ENCODE assay signal across 9 mouse cellular contexts in genomic region chr10:8973934-8974333, GRCm38 (mm10).
DNase-seq lines count a peak whose midpoint lies in the region; ATAC-seq and TF ChIP-seq lines count a peak whose summit lies in the region.
"Had no signal": no experiment of that assay in that cellular context is flagged by ENCODE, and none has a peak within 500 bp of the region (broad histone marks: within the 10 kb centered on the region; RNA-seq: fewer than 3 reads in every experiment).

No protein-coding gene starts in this region.

- H3K4me2 ChIP-seq in forebrain, embryonic 14.5 days (ENCODE audit: low read length): no peak overlapping the region
- H3K4me2 ChIP-seq in forebrain, embryonic 11.5 days (ENCODE audit: low read depth, low read length, severe bottlenecking): no peak overlapping the region
- H3K4me2 ChIP-seq in limb, embryonic 14.5 days (replicated peaks; ENCODE audit: low read depth, low read length, severe bottlenecking): no peak overlapping the region
- H3K4me2 ChIP-seq: embryonic facial prominence, embryonic 12.5 days had no signal

- 50% methylated on average over 1 of the region's 1 CpGs for WGBS in forebrain, embryonic 14.5 days
- 39% methylated on average over 1 of the region's 1 CpGs for WGBS in forebrain, embryonic 11.5 days
- 9% methylated on average over 1 of the region's 1 CpGs for WGBS in spleen, adult 2 months
- WGBS in limb, embryonic 14.5 days: 53% methylated on average over 1 of the region's 1 CpGs

- H3K36me3 ChIP-seq in forebrain, embryonic 14.5 days (ENCODE audit: control insufficient read depth, insufficient read depth, low read length): no peaks in the 10 kb centered on the region
- no peaks in the 10 kb centered on the region for H3K36me3 ChIP-seq in forebrain, embryonic 11.5 days (ENCODE audit: control insufficient read depth, insufficient read depth, low read length)
- no peaks in the 10 kb centered on the region for H3K36me3 ChIP-seq in spleen, adult 2 months (ENCODE audit: control insufficient read depth, insufficient read depth, low read length)
- no peaks in the 10 kb centered on the region for H3K36me3 ChIP-seq in limb, embryonic 14.5 days (ENCODE audit: control insufficient read depth, insufficient read depth, low read length)
- H3K36me3 ChIP-seq: embryonic facial prominence, embryonic 12.5 days had no signal

- H3K4me1 ChIP-seq in forebrain, embryonic 14.5 days (ENCODE audit: control insufficient read depth, insufficient read depth, low read length): no peaks in the 10 kb centered on the region
- H3K4me1 ChIP-seq in forebrain, embryonic 11.5 days (replicated peaks; ENCODE audit: control insufficient read depth, insufficient read depth, low read length): no peaks in the 10 kb centered on the region
- H3K4me1 ChIP-seq in spleen, adult 2 months (ENCODE audit: control insufficient read depth, insufficient read depth, insufficient read length): no peaks in the 10 kb centered on the region
- H3K4me1 ChIP-seq in limb, embryonic 14.5 days (ENCODE audit: control insufficient read depth, insufficient read depth, low read length): peaks cover 18% of the 10 kb centered on the region
- H3K4me1 ChIP-seq: embryonic facial prominence, embryonic 12.5 days had no signal

- peak; percentile 28 for DNase-seq in forebrain, embryonic 14.5 days (ENCODE audit: low spot score)
- DNase-seq in forebrain, embryonic 11.5 days (ENCODE audit: low spot score): no peak
- DNase-seq in spleen, adult 2 months (ENCODE audit: low read depth in 1 of 2, low spot score in 2 of 2): peak; percentile 11 to 45
- DNase-seq in spleen, postnatal 14 days (ENCODE audit: low spot score in 2 of 2): no peak
- DNase-seq in limb, embryonic 14.5 days (ENCODE audit: low spot score): peak; percentile 65
- DNase-seq in thymus, postnatal 4 days: peak; percentile 15
- no peak for DNase-seq in adrenal gland, adult 8-10 months

- TF ChIP-seq CTCF in spleen, adult 2 months (IDR thresholded peaks at IDR 0.05; ENCODE audit: extremely low read depth, insufficient read depth, insufficient read length, insufficient replicate concordance): peak; percentile 13; the same call in 1 of the 2 replicates

- no peaks in the 10 kb centered on the region for H3K9me3 ChIP-seq in forebrain, embryonic 14.5 days (replicated peaks; ENCODE audit: control insufficient read depth, low read length)
- no peaks in the 10 kb centered on the region for H3K9me3 ChIP-seq in forebrain, embryonic 11.5 days (ENCODE audit: control insufficient read depth, low read length)
- no peaks in the 10 kb centered on the region for H3K9me3 ChIP-seq in limb, embryonic 14.5 days (ENCODE audit: control insufficient read depth, low read length)
- H3K9me3 ChIP-seq: embryonic facial prominence, embryonic 12.5 days had no signal

- no peak overlapping the region for H3K4me3 ChIP-seq in forebrain, embryonic 14.5 days (ENCODE audit: low read depth, low read length)
- H3K4me3 ChIP-seq in forebrain, embryonic 11.5 days (ENCODE audit: low read depth, low read length): no peak overlapping the region
- H3K4me3 ChIP-seq in spleen, adult 2 months (ENCODE audit: extremely low read depth, insufficient read depth, insufficient read length): no peak overlapping the region
- H3K4me3 ChIP-seq in limb, embryonic 14.5 days (replicated peaks; ENCODE audit: low read length): no peak overlapping the region
- H3K4me3 ChIP-seq: embryonic facial prominence, embryonic 12.5 days had no signal

- no peak for ATAC-seq in forebrain, embryonic 14.5 days
- no peak for ATAC-seq in forebrain, embryonic 11.5 days (replicated peaks; ENCODE audit: low FRiP score)
- ATAC-seq in limb, embryonic 14.5 days (ENCODE audit: low FRiP score, low read depth): 0 out of 2 replicates have a peak, but pooled peaks have one; percentile 37
- no peak for ATAC-seq in erythroid progenitor cell, adult 5-6 weeks (replicated peaks; ENCODE audit: low FRiP score, poor library complexity, severe bottlenecking)

- H3K9ac ChIP-seq in forebrain, embryonic 14.5 days (ENCODE audit: low read length): no peak overlapping the region
- H3K9ac ChIP-seq in forebrain, embryonic 11.5 days (ENCODE audit: low read length): no peak overlapping the region
- no peak overlapping the region for H3K9ac ChIP-seq in limb, embryonic 14.5 days (ENCODE audit: low read depth, low read length, severe bottlenecking)
- H3K9ac ChIP-seq: embryonic facial prominence, embryonic 12.5 days had no signal

- no peak for TF ChIP-seq POLR2A in spleen, adult 2 months (IDR thresholded peaks at IDR 0.05; ENCODE audit: low read depth, low read length)
- no peak for TF ChIP-seq POLR2A in limb, embryonic 14.5 days (IDR thresholded peaks at IDR 0.05; ENCODE audit: borderline replicate concordance, extremely low read depth, insufficient read depth, insufficient read length)

- H3K27ac ChIP-seq in forebrain, embryonic 14.5 days (ENCODE audit: low read depth, low read length): no peak overlapping the region
- no peak overlapping the region for H3K27ac ChIP-seq in forebrain, embryonic 11.5 days (ENCODE audit: low read depth, low read length)
- no peak overlapping the region for H3K27ac ChIP-seq in spleen, adult 2 months (ENCODE audit: insufficient read depth, low read length)
- H3K27ac ChIP-seq in limb, embryonic 14.5 days (replicated peaks; ENCODE audit: low read depth, low read length): no peak overlapping the region
- H3K27ac ChIP-seq: embryonic facial prominence, embryonic 12.5 days had no signal

- no peaks in the 10 kb centered on the region for H3K27me3 ChIP-seq in forebrain, embryonic 14.5 days (replicated peaks; ENCODE audit: control insufficient read depth, insufficient read depth, low read length)
- H3K27me3 ChIP-seq in forebrain, embryonic 11.5 days (ENCODE audit: control insufficient read depth, insufficient read depth, low read length): no peaks in the 10 kb centered on the region
- no peaks in the 10 kb centered on the region for H3K27me3 ChIP-seq in spleen, adult 2 months (ENCODE audit: control insufficient read depth, insufficient read depth, low read length)
- H3K27me3 ChIP-seq in limb, embryonic 14.5 days (ENCODE audit: control insufficient read depth, insufficient read depth, low read length): no peaks in the 10 kb centered on the region
- H3K27me3 ChIP-seq: embryonic facial prominence, embryonic 12.5 days had no signal

Comparison
In these comparisons a context has a peak if more than half of its experiments do, and no peak if none do; other contexts are left out.
1. DNase-seq: peak in forebrain, embryonic 14.5 days (single experiment), spleen, adult 2 months (2 of 2), limb, embryonic 14.5 days (single experiment) and thymus, postnatal 4 days (single experiment); none in forebrain, embryonic 11.5 days (single experiment), spleen, postnatal 14 days (0 of 2) and adrenal gland, adult 8-10 months (single experiment).